Mouse (Mus musculus): ENCODE data around the gene Tmprss5. TPM values are rescaled to one million over a fixed set of nuclear protein-coding genes. Genes with fewer than 3 reads are reported as not detected.

Gene Tmprss5
- polyA plus RNA-seq, 1 experiment from 2014 or later = not detected

DNA sequence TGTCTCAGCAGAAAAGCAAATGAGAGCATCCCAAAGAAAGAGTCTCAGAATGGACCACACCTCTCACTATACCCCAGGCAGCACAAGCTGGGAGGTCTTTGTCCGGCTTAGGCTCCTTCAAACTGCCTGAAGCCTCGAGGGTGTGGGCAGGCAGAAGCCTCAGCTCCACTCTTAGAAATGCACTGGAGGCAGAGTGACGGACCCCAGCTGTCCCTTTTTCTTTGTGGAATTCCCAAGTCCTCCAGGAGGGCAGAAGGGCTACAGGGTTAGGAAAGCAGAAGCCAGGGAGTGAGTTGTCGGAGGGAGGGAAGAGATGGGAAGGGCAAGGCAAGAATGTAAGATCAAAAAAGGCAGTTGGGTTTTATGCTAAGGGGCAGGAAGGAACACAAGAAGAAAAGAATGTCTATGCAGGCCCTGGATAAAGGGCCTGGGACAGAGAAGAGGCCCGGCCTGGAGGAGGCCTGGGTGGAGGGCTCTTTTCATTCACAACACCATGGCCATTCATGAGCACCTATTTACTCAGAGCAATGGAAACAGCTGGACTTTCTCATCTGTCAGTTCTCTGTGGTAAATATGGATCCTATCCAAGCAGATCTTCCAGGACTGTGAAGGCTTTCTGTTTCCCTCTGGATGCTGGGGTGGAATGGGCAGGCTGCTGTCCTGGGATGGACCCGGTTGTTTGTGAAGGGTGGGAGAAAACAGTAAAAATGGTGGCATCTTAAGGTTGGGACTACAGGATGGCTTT lies 29.6 kb downstream of the Tmprss5 start:
- Histone ChIP-seq H3K4me2 (no peak overlapping the region), H3K4me1 (no peaks in the 10 kb centered on the region), H3K9ac (no peak overlapping the region), H3K27ac (no peak overlapping the region), H3K36me3 (no peaks in the 10 kb centered on the region), H3K9me3 (replicated peaks) (no peaks in the 10 kb centered on the region), H3K27me3 (replicated peaks) (no peaks in the 10 kb centered on the region), H3K4me3 (no peak overlapping the region)
- 51% methylated on average over 6 of the region's 6 CpGs for WGBS (ENCODE audit: insufficient replicate concordance)
- ATAC-seq = no peak

- WGBS (ENCODE audit: insufficient replicate concordance) = 38% methylated on average over 5 of the region's 5 CpGs
- Histone ChIP-seq H3K4me2 (no peak overlapping the region), H3K9me3 (replicated peaks) (no peaks in the 10 kb centered on the region), H3K4me3 (no peak overlapping the region), H3K27ac (no peak overlapping the region), H3K36me3 (no peaks in the 10 kb centered on the region), H3K27me3 (replicated peaks) (no peaks in the 10 kb centered on the region), H3K9ac (no peak overlapping the region), H3K4me1 (no peaks in the 10 kb centered on the region)
- ATAC-seq = no peak
These were observed 30.2 kb downstream of the Tmprss5 start for GRCm38 (mm10) chr9:49111296-49111695.

DNA sequence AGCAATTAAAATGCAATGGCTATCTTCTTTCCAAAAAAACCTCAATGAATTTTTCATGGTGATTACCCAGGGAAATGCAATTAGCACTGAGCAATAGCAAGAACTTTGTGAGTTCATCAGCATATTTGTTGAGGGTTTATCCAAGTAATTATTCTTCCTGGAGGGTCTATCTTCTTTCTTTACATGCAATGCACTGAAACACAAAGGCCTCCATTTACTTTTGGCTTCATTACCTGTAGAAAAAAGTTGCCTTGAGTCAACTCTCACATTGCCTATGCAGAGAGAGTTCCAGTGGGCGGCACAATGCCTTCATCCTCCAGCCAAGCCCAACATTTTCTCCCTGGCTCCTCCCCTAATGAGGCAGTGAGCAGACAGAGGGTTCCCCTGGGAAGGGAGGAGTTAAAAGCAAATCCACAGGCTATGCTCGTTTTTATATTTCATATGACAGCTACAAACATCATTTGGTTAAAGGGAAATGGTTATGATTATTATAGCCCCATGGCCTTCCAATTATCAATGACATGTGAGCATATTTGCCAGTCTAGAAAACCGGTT lies 37.3 kb downstream of the Tmprss5 start:
- H3K9ac ChIP-seq = no peak overlapping the region
- no peak overlapping the region for H3K4me3 ChIP-seq
- H3K4me1 ChIP-seq = no peaks in the 10 kb centered on the region
- ATAC-seq = no peak
- H3K9me3 ChIP-seq (replicated peaks) = no peaks in the 10 kb centered on the region
- H3K27ac ChIP-seq = no peak overlapping the region
- H3K27me3 ChIP-seq (replicated peaks) = no peaks in the 10 kb centered on the region
- no peaks in the 10 kb centered on the region for H3K36me3 ChIP-seq
- 32% methylated on average over 3 of the region's 3 CpGs for WGBS (ENCODE audit: insufficient replicate concordance)
- H3K4me2 ChIP-seq = no peak overlapping the region

GRCm38 (mm10) chr9:49119759-49120158 lies 38.7 kb downstream of the Tmprss5 start:
- Histone ChIP-seq H3K4me1 (no peaks in the 10 kb centered on the region), H3K27ac (no peak overlapping the region), H3K27me3 (replicated peaks) (no peaks in the 10 kb centered on the region), H3K9me3 (replicated peaks) (no peaks in the 10 kb centered on the region), H3K4me3 (no peak overlapping the region), H3K9ac (no peak overlapping the region), H3K36me3 (no peaks in the 10 kb centered on the region), H3K4me2 (no peak overlapping the region)
- ATAC-seq = no peak
- WGBS (ENCODE audit: insufficient replicate concordance) = 61% methylated on average over 4 of the region's 4 CpGs

GRCm38 (mm10) chr9:49125706-49126105 lies 44.6 kb downstream of the Tmprss5 start:
- WGBS (ENCODE audit: insufficient replicate concordance) = 66% methylated on average over 7 of the region's 7 CpGs
- ATAC-seq = no peak

DNA sequence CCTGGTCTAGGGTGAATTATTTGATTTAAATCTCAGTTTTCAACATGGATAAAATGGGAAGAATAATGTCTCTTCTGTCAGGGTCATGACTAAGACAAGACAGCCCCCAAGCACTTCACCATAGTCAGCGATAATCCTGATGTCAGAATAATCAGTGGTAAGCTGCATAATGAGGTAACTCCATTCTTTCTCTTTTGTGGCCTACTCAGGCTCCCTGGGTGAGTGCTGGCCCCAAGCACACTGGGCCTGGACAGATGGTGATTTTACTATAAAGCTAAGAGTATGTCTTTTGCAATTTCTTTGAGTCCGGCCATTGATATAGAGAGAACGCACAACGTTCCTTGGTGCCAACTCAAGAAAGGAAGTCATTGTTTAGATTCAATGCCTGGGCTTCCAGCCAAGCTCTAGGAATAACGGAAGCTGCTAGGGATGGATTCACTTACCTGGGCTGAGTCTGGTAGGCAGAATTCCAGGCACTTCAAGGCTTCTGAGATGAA lies 49.5 kb downstream of the Tmprss5 start:
- whole genome bisulfite sequencing (ENCODE audit: insufficient replicate concordance) = 64% methylated on average over 5 of the region's 5 CpGs
- no peak overlapping the region for H3K9ac ChIP-seq
- no peak for ATAC-seq
- H3K9me3 ChIP-seq (replicated peaks) = no peaks in the 10 kb centered on the region
- no peaks in the 10 kb centered on the region for H3K36me3 ChIP-seq
- no peak overlapping the region for H3K4me3 ChIP-seq
- no peak overlapping the region for H3K4me2 ChIP-seq
- H3K4me1 ChIP-seq = no peaks in the 10 kb centered on the region
- no peak overlapping the region for H3K27ac ChIP-seq
- H3K27me3 ChIP-seq (replicated peaks) = no peaks in the 10 kb centered on the region

More at GRCm38 (mm10) chr9:49125706-49126105, 44.6 kb downstream of the Tmprss5 start:
- no peak overlapping the region for H3K9ac ChIP-seq
- no peaks in the 10 kb centered on the region for H3K9me3 ChIP-seq (replicated peaks)
- H3K27ac ChIP-seq = no peak overlapping the region
- no peak overlapping the region for H3K4me3 ChIP-seq
- H3K27me3 ChIP-seq (replicated peaks) = no peaks in the 10 kb centered on the region
- no peaks in the 10 kb centered on the region for H3K36me3 ChIP-seq
- no peaks in the 10 kb centered on the region for H3K4me1 ChIP-seq
- H3K4me2 ChIP-seq = no peak overlapping the region

- Histone ChIP-seq H3K9ac (no peak overlapping the region), H3K4me2 (no peak overlapping the region), H3K4me3 (no peak overlapping the region), H3K27ac (no peak overlapping the region), H3K27me3 (replicated peaks) (no peaks in the 10 kb centered on the region), H3K9me3 (replicated peaks) (no peaks in the 10 kb centered on the region), H3K36me3 (no peaks in the 10 kb centered on the region), H3K4me1 (no peaks in the 10 kb centered on the region)
- ATAC-seq = no peak
- 65% methylated on average over 3 of the region's 3 CpGs for WGBS (ENCODE audit: insufficient replicate concordance)
These were observed 62.8 kb downstream of the Tmprss5 start for GRCm38 (mm10) chr9:49143841-49144240.

- Histone ChIP-seq H3K9me3 (replicated peaks) (no peaks in the 10 kb centered on the region), H3K27me3 (replicated peaks) (no peaks in the 10 kb centered on the region), H3K9ac (no peak overlapping the region), H3K36me3 (no peaks in the 10 kb centered on the region), H3K4me1 (no peaks in the 10 kb centered on the region), H3K4me3 (no peak overlapping the region), H3K27ac (no peak overlapping the region), H3K4me2 (no peak overlapping the region)
- WGBS (ENCODE audit: insufficient replicate concordance) = 63% methylated on average over 8 of the region's 8 CpGs
- ATAC-seq = no peak
These were observed 64.7 kb downstream of the Tmprss5 start for GRCm38 (mm10) chr9:49145776-49146175.

DNA sequence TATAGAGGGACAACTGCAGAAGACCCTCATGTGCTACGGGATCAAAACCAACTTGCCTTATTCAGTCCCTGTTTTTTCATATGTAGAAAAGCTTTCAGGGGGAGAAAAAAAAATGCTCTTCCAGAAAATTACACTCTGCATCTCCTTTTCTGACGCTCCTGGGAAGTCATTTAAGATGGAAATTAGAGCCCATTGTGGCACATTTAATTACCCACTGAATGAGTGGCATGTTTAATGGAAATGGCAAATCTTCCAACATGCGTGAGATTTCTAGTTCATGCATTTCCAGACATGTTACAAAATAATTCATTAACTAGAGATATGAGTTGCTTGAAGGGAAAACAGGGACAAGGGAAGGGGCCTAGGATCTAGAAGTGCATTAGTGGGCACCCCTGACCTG lies 66.0 kb downstream of the Tmprss5 start:
- 55% methylated on average over 3 of the region's 3 CpGs for WGBS (ENCODE audit: insufficient replicate concordance)
- Histone ChIP-seq H3K27me3 (replicated peaks) (no peaks in the 10 kb centered on the region), H3K36me3 (no peaks in the 10 kb centered on the region), H3K27ac (no peak overlapping the region), H3K4me3 (no peak overlapping the region), H3K9me3 (replicated peaks) (no peaks in the 10 kb centered on the region), H3K4me1 (no peaks in the 10 kb centered on the region), H3K9ac (no peak overlapping the region), H3K4me2 (no peak overlapping the region)
- ATAC-seq = no peak

Other genes starting within 250 kb of the Tmprss5 start
- 1.5 and 1.6 TPM in 2 replicates for gene Zbtb16, start 245.0 kb upstream of the Tmprss5 start, polyA plus RNA-seq (2016; fragmentation: Nextera tagmentation; extraction: Ambion mirVana)
- gene Htr3a, start 170.2 kb upstream of the Tmprss5 start, polyA plus RNA-seq (2016; fragmentation: Nextera tagmentation; extraction: Ambion mirVana) = not detected in 2 replicates
- gene Htr3b, start 116.3 kb upstream of the Tmprss5 start, polyA plus RNA-seq (2016; fragmentation: Nextera tagmentation; extraction: Ambion mirVana) = not detected in 2 replicates
- 8.7 and 10.8 TPM in 2 replicates for gene Usp28, start 95.9 kb upstream of the Tmprss5 start, polyA plus RNA-seq (2016; fragmentation: Nextera tagmentation; extraction: Ambion mirVana)
- gene Zw10, start 25.6 kb upstream of the Tmprss5 start, polyA plus RNA-seq (2016; fragmentation: Nextera tagmentation; extraction: Ambion mirVana) = 32.7 and 32.8 TPM in 2 replicates
- not detected in 2 replicates for gene Gm4894, start 169.3 kb downstream of the Tmprss5 start, polyA plus RNA-seq (2016; fragmentation: Nextera tagmentation; extraction: Ambion mirVana)

All from liver, embryonic 12.5 days (tissue).